Mouse (Mus musculus) midbrain, postnatal 0 days (tissue): ENCODE results near the gene Vmn1r129. TPM values are rescaled to one million over a fixed set of nuclear protein-coding genes. Genes with fewer than 3 reads are reported as not detected.
"Not testable (repeated sequence)": the region's sequence is repeated elsewhere in the genome, so short reads cannot be mapped to it uniquely, and the experiment has no call there.

Experiments
- ATAC-seq: fragments of 200-750 bp; cut with Nextera tagmentation; 2 replicates; pipeline ENCODE4 v1.8.0; 2017; ENCODE audit warnings: moderate number of reproducible peaks, mild to moderate bottlenecking, moderate TSS enrichment, moderate library complexity; ENCODE audit not compliant: low FRiP score
- DNase-seq: peaks from one replicate; pipeline ENCODE4 v3.0.0-alpha.2; 2015; ENCODE audit warnings: low spot score
- H3K27ac ChIP-seq: fragments of 300-500 bp; sonication (generic); 2 replicates; pipeline ENCODE4 v1.5.1; 2014; ENCODE audit warnings: low read depth, mild to moderate bottlenecking, low read length, mixed read lengths
- H3K27me3 ChIP-seq: fragments of 300-500 bp; sonication (generic); 2 replicates; pipeline ENCODE4 v1.6.1; 2014; ENCODE audit warnings: low read length, control low read depth, mixed read lengths; ENCODE audit not compliant: insufficient read depth
- H3K36me3 ChIP-seq: fragments of 300-500 bp; sonication (generic); 2 replicates; pipeline ENCODE4 v1.6.1; 2014; ENCODE audit warnings: low read length, control low read depth, mixed read lengths; ENCODE audit not compliant: insufficient read depth
- H3K4me1 ChIP-seq: fragments of 300-500 bp; sonication (generic); 2 replicates; pipeline ENCODE4 v1.6.1; 2014; ENCODE audit warnings: mild to moderate bottlenecking, control low read depth, antibody characterized with exemption, low read length, mixed read lengths; ENCODE audit not compliant: insufficient read depth
- H3K4me2 ChIP-seq: fragments of 300-500 bp; sonication (generic); 2 replicates; pipeline ENCODE4 v1.6.1; 2014; ENCODE audit warnings: low read depth, mild to moderate bottlenecking, low read length, mixed read lengths; ENCODE audit not compliant: poor library complexity, severe bottlenecking
- H3K4me3 ChIP-seq: fragments of 300-500 bp; sonication (generic); 2 replicates; pipeline ENCODE4 v1.5.1; 2014; ENCODE audit warnings: low read depth, mild to moderate bottlenecking, low read length, moderate library complexity
- H3K9ac ChIP-seq: fragments of 300-500 bp; sonication (generic); replicated peaks from 2 replicates; pipeline ENCODE4 v1.6.1; 2014; ENCODE audit warnings: mild to moderate bottlenecking, low read length, moderate library complexity, mixed read lengths; ENCODE audit not compliant: poor library complexity, severe bottlenecking
- H3K9me3 ChIP-seq: fragments of 300-500 bp; sonication (generic); 2 replicates; pipeline ENCODE4 v1.6.1; 2016; ENCODE audit warnings: low read length, control low read depth
- WGBS: fragments of 180-500 bp; shearing (Covaris S2); extraction: QIAGEN DNeasy Blood & Tissue Kit; methylation state at CpG from one replicate; pipeline ENCODE4 v1.1.7; 2014; 5-methylcytosine and 5-hydroxymethylcytosine counted together
- polyA plus RNA-seq: library from polyadenylated mRNA; unstranded; fragments of >200 nt; fragmentation: Nextera tagmentation; extraction: Ambion mirVana; gene quantifications from 2 replicates; pipeline ENCODE4 v1.2.1, GENCODE M21; 2015
- total RNA-seq: library from RNA; depleted of rRNA; stranded (reverse); fragments of >200 nt; gene quantifications from 2 replicates; pipeline ENCODE4 v1.2.3, GENCODE M21; 2014; rRNA removed

The Vmn1r129 gene
- total RNA-seq (not detected in 2 replicates), polyA plus RNA-seq (not detected in 2 replicates)

DNA sequence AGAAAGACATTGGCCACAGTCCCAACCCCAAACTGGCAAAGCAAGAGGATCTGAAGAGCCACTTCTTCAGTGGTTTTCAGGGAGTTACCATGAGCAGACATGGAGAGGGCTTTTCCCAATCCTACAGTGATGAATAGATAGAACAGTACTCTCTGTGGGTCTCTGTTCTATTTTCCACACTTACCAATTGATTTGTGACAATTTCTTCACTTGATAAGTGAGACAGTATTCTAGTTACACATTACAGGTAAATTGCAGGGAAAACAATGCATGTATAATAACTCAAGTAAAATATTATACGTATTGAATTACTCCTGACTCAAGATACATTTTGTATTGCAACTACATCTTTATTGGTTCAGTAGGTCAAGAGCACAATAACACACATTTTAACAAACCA lies at the start of gene Vmn1r129:
TSS of gene Vmn1r129 (minus strand) at position 101 of the 400 bp plus-strand sequence.
- not testable (repeated sequence) for DNase-seq, ATAC-seq, H3K4me2 ChIP-seq, H3K9ac ChIP-seq, H3K36me3 ChIP-seq, H3K27ac ChIP-seq, H3K9me3 ChIP-seq, H3K4me3 ChIP-seq, H3K27me3 ChIP-seq, H3K4me1 ChIP-seq
- WGBS: no CpG with 5 or more reads among the region's 1 CpGs

DNA sequence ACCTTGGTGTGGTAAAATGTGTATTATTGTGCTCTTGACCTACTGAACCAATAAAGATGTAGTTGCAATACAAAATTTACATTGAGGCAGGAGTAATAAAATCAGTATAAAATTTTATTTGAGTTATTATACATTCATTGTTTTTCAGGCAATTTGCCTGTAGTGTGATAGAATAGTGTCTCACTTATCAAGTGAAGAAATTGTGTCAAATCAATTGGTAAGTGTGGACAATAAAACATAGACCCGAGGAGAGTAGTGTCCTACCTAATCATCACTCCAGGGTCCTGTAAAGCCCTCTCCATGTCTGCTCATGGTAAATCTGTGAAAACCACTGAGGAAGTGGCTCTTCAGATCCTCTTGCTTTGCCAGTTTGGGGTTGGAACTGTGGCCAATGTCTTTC lies 12.0 kb downstream of the Vmn1r129 start, which contains the start of gene Vmn1r128:
TSS of gene Vmn1r128 (plus strand) at position 301 of the 400 bp plus-strand sequence.
- not testable (repeated sequence) for H3K27me3 ChIP-seq, H3K9me3 ChIP-seq, H3K36me3 ChIP-seq, H3K4me2 ChIP-seq, H3K27ac ChIP-seq, H3K4me1 ChIP-seq, H3K4me3 ChIP-seq, ATAC-seq, H3K9ac ChIP-seq, DNase-seq
- 61% methylated on average over 1 of the region's 1 CpGs for WGBS

GRCm38 (mm10) chr7:21319761-21320160 lies 41.3 kb downstream of the Vmn1r129 start, which contains the start of gene Vmn1r127:
Gene Vmn1r127, minus strand, starts transcription at chr7:21319861.
- H3K27ac ChIP-seq, ATAC-seq, H3K27me3 ChIP-seq, H3K9me3 ChIP-seq, H3K4me3 ChIP-seq, DNase-seq, H3K9ac ChIP-seq, H3K4me1 ChIP-seq, H3K4me2 ChIP-seq, H3K36me3 ChIP-seq: not testable (repeated sequence)
- no CpG with 5 or more reads among the region's 3 CpGs for WGBS

Other genes with a start within 250 kb of the Vmn1r129 start
- not detected in 2 replicates for gene Vmn1r122, start 227.2 kb downstream of the Vmn1r129 start, total RNA-seq
- not detected in 2 replicates for gene Vmn1r122, start 227.2 kb downstream of the Vmn1r129 start, polyA plus RNA-seq
- gene Vmn1r123, start 199.1 kb downstream of the Vmn1r129 start, total RNA-seq: not detected in 2 replicates
- not detected in 2 replicates for gene Vmn1r123, start 199.1 kb downstream of the Vmn1r129 start, polyA plus RNA-seq
- not detected in 2 replicates for gene Gm5157, start 170.9 kb downstream of the Vmn1r129 start, total RNA-seq
- not detected in 2 replicates for gene Gm5157, start 170.9 kb downstream of the Vmn1r129 start, polyA plus RNA-seq
- gene Vmn1r124, start 100.7 kb downstream of the Vmn1r129 start, total RNA-seq: not detected in 2 replicates
- gene Vmn1r124, start 100.7 kb downstream of the Vmn1r129 start, polyA plus RNA-seq: not detected in 2 replicates
- not detected in 2 replicates for gene Vmn1r125, start 89.1 kb downstream of the Vmn1r129 start, total RNA-seq
- gene Vmn1r125, start 89.1 kb downstream of the Vmn1r129 start, polyA plus RNA-seq: not detected in 2 replicates
- not detected in 2 replicates for gene Vmn1r126, start 59.8 kb downstream of the Vmn1r129 start, total RNA-seq
- not detected in 2 replicates for gene Vmn1r126, start 59.8 kb downstream of the Vmn1r129 start, polyA plus RNA-seq
- not detected in 2 replicates for gene Vmn1r127, start 41.4 kb downstream of the Vmn1r129 start, total RNA-seq
- gene Vmn1r127, start 41.4 kb downstream of the Vmn1r129 start, polyA plus RNA-seq: not detected in 2 replicates
- not detected in 2 replicates for gene Vmn1r128, start 11.9 kb downstream of the Vmn1r129 start, total RNA-seq
- gene Vmn1r128, start 11.9 kb downstream of the Vmn1r129 start, polyA plus RNA-seq: not detected in 2 replicates
- gene Gm6882, start 71.5 kb upstream of the Vmn1r129 start, total RNA-seq: not detected in 2 replicates
- gene Gm6882, start 71.5 kb upstream of the Vmn1r129 start, polyA plus RNA-seq: not detected in 2 replicates
- not detected in 2 replicates for gene Vmn1r130, start 150.5 kb upstream of the Vmn1r129 start, total RNA-seq
- not detected in 2 replicates for gene Vmn1r130, start 150.5 kb upstream of the Vmn1r129 start, polyA plus RNA-seq
- gene Vmn1r131, start 184.8 kb upstream of the Vmn1r129 start, total RNA-seq: not detected in 2 replicates
- gene Vmn1r131, start 184.8 kb upstream of the Vmn1r129 start, polyA plus RNA-seq: not detected in 2 replicates